Mouse (Mus musculus): ENCODE data around the gene Crb3. TPM values are rescaled to one million over a fixed set of nuclear protein-coding genes. Genes with fewer than 3 reads are reported as not detected.

The Crb3 gene
- total and polyA plus RNA-seq, 3 experiments = 0.25 TPM; not detected in 2

GRCm38 (mm10) chr17:57081234-57081842, 22.4 kb downstream of the Crb3 start:
- Histone ChIP-seq H3K36me3 (replicated peaks in 1 of 2; ENCODE audit: control insufficient read depth in 1 of 2, insufficient read depth in 1 of 2, low read length in 1 of 2) (peaks cover 19 to 53% of the 10 kb centered on the region in 2 experiments), H3K79me2 (replicated peaks; ENCODE audit: control insufficient read depth, extremely low read depth, insufficient read depth, poor library complexity, severe bottlenecking) (peaks cover 9% of the 10 kb centered on the region; the same call in 1 of the 2 replicates), H3K27me3 (replicated peaks) (no peaks in the 10 kb centered on the region), H3K27ac (ENCODE audit: insufficient read depth, low read depth) (no peak overlapping the region), H3K4me2 (ENCODE audit: insufficient read depth, low read depth, poor library complexity, severe bottlenecking) (no peak overlapping the region), H3K4me1 (ENCODE audit: control insufficient read depth in 1 of 2, insufficient read depth in 2 of 2) (peaks cover 25 to 40% of the 10 kb centered on the region in 2 experiments), H3K9me3 (replicated peaks; ENCODE audit: low read length) (no peaks in the 10 kb centered on the region), H3K4me3 (replicated peaks in 1 of 3; ENCODE audit: low read depth in 2 of 3, low read length in 2 of 3, poor library complexity in 1 of 3) (no peak overlapping the region), H3K9ac (ENCODE audit: insufficient read depth, low read depth) (no peak overlapping the region)
- no peak for DNase-seq (ENCODE audit: extremely low read depth)
- in situ Hi-C loops (cut with MboI; ENCODE audit: low pct_ligation_motif_present, low pct_unique_long_range_greater_than_20kb, low sequenced_read_pairs) (loop anchor here (25.0 kb wide), 1 partner anchor 256 kb away; no protein-coding TSS in a partner anchor), dilution Hi-C loops (cut with MboI; ENCODE audit: extremely low pct_ligation_motif_present, extremely low pct_unique_long_range_greater_than_20kb, low sequenced_read_pairs) (no loop called here)
- TF ChIP-seq SMC3 (IDR thresholded peaks at IDR 0.05; ENCODE audit: low read depth, low read length) = no peak
- TF ChIP-seq RAD21 (IDR thresholded peaks at IDR 0.05; ENCODE audit: low read depth, low read length) = no peak
- no peak for TF ChIP-seq ELF1 (IDR thresholded peaks at IDR 0.05; ENCODE audit: low read depth, low read length)
- TF ChIP-seq KAT2A (IDR thresholded peaks at IDR 0.05; ENCODE audit: insufficient replicate concordance, low read length) = no peak
- no peak for TF ChIP-seq IRF4 (IDR thresholded peaks at IDR 0.05; ENCODE audit: low read depth, low read length)
- TF ChIP-seq EP300 (IDR thresholded peaks at IDR 0.05; ENCODE audit: low read length) = no peak
- no peak for TF ChIP-seq MEF2A (IDR thresholded peaks at IDR 0.05; ENCODE audit: borderline replicate concordance, low read depth, low read length)
- no peak for TF ChIP-seq MXI1 (IDR thresholded peaks at IDR 0.05; ENCODE audit: low read depth, low read length)
- TF ChIP-seq NELFE (IDR thresholded peaks at IDR 0.05; ENCODE audit: low read depth, low read length) = no peak
- no peak for TF ChIP-seq HCFC1 (IDR thresholded peaks at IDR 0.05; ENCODE audit: low read depth, low read length)

- H3K27me3 ChIP-seq (replicated peaks) = no peaks in the 10 kb centered on the region
- in situ Hi-C loops (cut with MboI; ENCODE audit: low pct_ligation_motif_present, low pct_unique_long_range_greater_than_20kb, low sequenced_read_pairs) = loop anchor here (25.0 kb wide), 1 partner anchor 255 kb away; no protein-coding TSS in a partner anchor
- H3K4me1 ChIP-seq (ENCODE audit: control insufficient read depth in 1 of 2, insufficient read depth in 2 of 2) = peaks cover 14 to 28% of the 10 kb centered on the region in 2 experiments
Measured at GRCm38 (mm10) chr17:57082481-57082880, 23.6 kb downstream of the Crb3 start.

More at GRCm38 (mm10) chr17:57082481-57082880, 23.6 kb downstream of the Crb3 start:
- Histone ChIP-seq H3K79me2 (replicated peaks; ENCODE audit: control insufficient read depth, extremely low read depth, insufficient read depth, poor library complexity, severe bottlenecking) (peaks cover 6% of the 10 kb centered on the region; the same call in 1 of the 2 replicates), H3K36me3 (replicated peaks in 1 of 2; ENCODE audit: control insufficient read depth in 1 of 2, insufficient read depth in 1 of 2, low read length in 1 of 2) (peaks cover 19 to 56% of the 10 kb centered on the region in 2 experiments), H3K9ac (ENCODE audit: insufficient read depth, low read depth) (no peak overlapping the region), H3K9me3 (replicated peaks; ENCODE audit: low read length) (no peaks in the 10 kb centered on the region), H3K27ac (ENCODE audit: insufficient read depth, low read depth) (no peak overlapping the region), H3K4me2 (ENCODE audit: insufficient read depth, low read depth, poor library complexity, severe bottlenecking) (no peak overlapping the region), H3K4me3 (replicated peaks in 1 of 3; ENCODE audit: low read depth in 2 of 3, low read length in 2 of 3, poor library complexity in 1 of 3) (no peak overlapping the region)
- dilution Hi-C loops (cut with MboI; ENCODE audit: extremely low pct_ligation_motif_present, extremely low pct_unique_long_range_greater_than_20kb, low sequenced_read_pairs) = no loop called here
- TF ChIP-seq POLR2A (IDR thresholded peaks at IDR 0.05; ENCODE audit: low read depth, low read length) (no peak), JUN (IDR thresholded peaks at IDR 0.05; ENCODE audit: insufficient read depth, low read depth, low read length) (no peak), CHD1 (IDR thresholded peaks at IDR 0.05; ENCODE audit: low read depth, low read length) (no peak), MYC (IDR thresholded peaks at IDR 0.05; ENCODE audit: low read depth, low read length) (no peak), SMC3 (IDR thresholded peaks at IDR 0.05; ENCODE audit: low read depth, low read length) (no peak), SIN3A (IDR thresholded peaks at IDR 0.05; ENCODE audit: low read length) (no peak), KAT2A (IDR thresholded peaks at IDR 0.05; ENCODE audit: insufficient replicate concordance, low read length) (no peak)
- no peak for DNase-seq (ENCODE audit: extremely low read depth)

All from CH12.LX (cell line).